Mouse (Mus musculus) NIH3T3 (cell line): ENCODE measurements around the gene Grn.
A peak's percentile ranks its signal among the peaks of the same experiment; 100 is the strongest.
"Not testable (repeated sequence)": the region's sequence is repeated elsewhere in the genome, so short reads cannot be mapped to it uniquely, and the experiment has no call there.

Experiments
- DNase-seq: peaks from one replicate; pipeline ENCODE4 v3.0.0-alpha.2; 2012; ENCODE audit warnings: low read depth

Gene Grn

DNA sequence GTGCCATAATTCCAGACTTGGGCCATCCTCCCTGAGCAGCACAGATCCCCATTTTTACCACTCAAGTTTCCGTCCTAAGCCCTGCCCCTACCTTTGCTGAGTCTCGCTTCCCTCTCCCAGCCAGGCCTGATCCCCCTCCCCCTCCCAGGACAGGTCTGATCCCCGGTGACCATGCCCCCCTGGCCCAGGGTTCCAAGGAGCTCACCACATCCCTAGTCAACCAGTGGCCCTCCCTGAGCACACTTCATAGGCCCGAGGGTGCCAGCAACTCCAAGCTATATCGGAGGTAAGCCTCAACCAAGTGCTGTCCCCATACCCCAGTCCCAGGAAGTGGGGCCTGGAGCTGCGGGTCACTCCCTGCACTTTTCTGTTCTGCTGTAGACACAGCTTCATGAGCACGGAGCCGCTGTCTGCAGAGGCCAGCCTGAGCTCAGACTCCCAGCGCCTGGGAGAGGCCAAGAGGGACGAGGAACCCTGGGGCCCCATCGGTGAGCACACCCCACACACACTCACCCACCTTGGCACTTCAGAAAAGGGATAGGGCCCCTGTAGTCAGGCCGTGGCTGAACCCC lies 29.5 kb upstream of the Grn start:
- DNase-seq, result no peak

DNA sequence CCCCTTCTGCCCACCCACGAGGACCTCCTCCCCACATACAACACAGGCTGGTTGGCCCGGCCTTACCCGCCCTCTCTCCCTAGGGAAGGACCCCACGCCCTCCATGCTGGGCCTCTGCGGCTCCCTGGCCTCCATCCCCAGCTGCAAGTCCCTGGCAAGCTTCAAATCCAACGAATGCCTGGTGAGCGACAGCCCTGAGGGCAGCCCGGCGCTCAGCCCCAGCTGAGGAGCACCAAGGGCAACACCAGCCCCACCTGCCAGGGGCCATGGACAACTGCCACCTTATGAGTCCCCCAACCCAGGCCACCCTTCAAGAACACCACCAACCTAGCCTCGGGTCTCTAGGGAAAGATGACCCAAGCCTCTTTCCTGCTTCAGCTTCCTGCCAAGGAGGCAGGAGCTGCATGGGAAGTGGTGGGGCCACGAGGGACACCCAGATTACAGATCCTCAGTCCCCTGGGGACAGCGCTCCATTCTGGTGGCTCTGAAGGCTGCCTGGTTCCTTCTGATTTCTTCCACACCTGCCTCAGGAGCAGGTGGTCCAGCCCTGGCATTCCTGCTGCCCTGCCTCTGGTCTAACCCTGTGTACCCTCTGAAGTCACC lies 28.1 kb upstream of the Grn start:
- DNase-seq, result no peak

DNA sequence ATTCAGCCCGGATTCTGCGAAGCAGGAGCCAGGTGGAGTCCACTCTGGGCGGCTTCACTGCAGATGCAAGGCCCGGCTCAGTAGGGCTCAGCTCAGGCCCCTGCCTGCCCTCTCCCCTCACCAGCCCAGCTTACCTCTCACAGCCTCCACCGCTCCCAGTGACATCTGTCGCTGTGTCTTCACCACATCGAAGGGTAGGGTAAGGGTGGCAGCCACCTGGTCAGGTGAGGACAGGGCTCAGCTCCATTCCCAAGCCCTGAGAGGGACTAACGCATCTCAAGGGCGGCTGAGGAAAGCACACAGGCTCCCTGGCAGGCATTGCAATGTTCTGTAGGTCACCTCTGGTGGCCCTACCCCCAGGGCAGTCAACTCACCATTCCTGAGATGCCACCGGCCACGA lies 26.5 kb upstream of the Grn start:
- no peak for DNase-seq

DNA sequence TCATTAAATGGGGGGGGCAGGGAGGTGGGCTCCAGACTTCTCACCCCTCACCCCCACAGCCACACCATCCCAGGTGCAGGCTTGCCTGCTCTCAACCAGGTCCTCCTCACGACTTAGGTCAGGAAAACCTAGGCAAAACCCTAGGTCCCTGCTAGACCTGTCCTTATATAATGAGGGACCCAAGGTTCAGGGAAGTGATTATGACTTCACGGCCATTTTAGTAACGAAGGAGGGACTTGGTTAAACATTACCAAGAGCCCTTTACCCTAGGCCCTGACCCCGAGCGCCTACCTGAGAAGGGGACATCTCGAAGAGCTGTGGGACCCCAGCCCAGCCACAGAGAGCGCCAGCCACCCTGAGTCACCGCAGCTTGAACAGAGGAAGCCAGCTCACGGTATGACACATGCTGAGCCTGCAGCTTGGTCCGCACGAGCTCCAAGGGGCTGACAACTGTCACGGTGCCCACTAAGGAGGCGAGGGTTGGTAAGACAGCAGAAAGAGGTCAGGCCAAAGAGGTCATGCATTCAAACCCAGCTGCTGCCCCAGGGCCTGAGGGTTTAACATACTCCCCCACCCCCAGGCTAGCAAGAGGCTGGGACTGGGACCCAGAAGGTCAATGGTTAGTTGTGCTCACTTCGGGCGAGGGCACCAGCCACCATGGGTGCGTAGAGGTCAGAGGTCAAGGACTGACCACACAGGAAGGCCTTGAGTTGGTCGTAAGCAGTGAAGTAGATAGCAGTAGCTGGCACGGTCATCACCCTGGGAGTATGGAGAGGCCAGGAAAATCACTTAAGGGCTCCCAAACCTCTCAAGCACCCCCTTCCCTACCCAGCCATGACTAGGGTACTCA lies 25.7 kb upstream of the Grn start:
- DNase-seq, result no peak

DNA sequence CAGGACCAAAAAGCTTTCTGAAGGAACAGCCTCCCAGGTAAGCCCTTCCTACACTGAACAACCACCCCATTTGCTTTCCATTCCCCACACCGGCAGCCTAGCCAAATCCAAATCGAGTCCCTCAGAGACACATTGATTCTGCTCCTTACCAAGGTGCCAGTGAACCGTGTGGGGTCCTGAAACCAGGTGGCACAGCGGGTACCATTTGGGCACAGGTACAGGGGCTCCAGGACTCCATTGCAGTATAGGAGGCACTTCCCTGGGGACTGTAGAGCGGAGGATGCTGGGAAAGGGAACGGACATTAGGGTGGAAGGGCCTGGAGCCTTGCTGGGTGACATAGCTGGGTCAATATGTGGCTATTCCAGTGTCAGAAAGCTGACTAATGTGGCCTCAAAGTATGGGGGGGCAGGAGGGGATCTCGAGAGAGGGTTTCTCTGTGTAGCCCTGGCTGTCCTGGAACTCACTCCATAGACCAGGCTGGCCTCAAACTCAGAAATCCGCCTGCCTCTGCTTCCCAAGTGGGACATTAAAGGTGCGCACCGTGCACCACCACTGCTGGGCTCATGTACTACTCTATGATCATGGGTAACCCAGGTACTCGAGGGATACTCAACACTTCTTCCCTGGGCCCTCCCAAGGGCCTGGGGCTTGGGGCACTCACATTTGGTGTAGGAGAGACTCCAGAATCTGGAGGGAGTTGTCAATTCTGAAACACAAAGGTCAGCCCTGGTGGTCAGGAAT lies 24.4 kb upstream of the Grn start:
- DNase-seq, result no peak

DNA sequence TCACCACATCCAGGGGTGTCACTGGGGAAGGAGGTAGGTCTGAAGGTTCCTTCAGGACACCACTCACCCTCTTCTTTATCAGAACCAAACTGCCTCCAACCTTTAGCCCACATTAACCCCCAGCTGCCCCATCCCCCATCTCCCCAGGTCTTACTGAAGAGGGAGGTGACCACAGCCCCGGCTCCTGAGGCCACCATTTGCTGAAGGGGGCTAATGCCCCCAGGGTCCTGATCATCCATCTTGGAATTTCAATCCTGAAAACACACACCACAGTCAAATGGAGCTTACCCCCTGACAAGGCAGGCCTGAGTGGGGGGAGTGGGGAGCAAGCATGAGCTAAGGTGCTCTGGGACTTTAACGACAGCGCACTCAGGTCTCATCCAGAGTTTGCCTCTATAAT lies 23.7 kb upstream of the Grn start:
- DNase-seq, result no peak

DNA sequence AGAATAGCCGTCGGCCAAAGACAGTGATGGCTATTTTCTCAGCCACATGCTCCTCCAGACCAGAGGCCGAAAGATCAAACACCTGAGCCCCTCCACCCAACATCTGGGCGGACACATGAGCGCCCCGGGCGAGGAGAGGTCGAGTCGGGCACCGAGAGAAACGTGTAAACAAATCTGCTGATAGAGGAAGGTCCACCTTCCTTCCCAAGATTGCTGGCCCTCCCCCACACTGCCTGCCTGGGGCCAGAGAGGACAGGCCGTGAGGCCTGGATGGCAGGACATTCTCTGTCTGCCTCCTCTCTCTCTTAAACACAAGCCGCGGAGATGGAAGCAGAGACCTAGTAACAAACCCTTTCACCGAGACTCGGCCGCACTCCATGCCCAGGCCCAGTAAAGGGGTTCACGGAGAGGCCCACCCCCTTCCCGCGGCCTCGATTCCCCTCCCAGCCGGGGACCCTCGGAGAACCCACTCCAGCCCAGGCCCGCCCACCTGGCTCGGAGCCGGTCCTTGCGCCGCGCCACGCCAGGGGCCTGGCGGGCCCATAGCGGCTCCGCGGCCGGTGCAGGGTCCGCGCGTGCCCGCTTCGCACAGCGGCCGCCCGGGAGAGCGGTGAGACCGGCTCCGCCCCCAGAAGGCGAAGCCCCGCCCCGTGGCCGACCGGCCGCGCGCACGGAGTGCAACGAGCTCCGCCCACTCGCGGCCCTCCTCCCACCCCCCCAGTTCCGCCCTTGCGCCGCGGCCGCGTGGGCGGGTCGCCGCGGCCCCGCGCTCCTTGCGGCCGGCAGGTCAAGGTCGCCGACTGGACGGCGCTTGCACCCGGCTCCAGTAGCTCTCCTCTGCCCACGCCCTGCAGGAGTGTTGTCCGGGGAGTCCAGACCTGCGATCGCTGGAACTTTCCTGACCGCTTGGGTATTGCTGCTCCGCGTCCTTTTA lies 22.9 kb upstream of the Grn start:
- DNase-seq, result peak; percentile 96

DNA sequence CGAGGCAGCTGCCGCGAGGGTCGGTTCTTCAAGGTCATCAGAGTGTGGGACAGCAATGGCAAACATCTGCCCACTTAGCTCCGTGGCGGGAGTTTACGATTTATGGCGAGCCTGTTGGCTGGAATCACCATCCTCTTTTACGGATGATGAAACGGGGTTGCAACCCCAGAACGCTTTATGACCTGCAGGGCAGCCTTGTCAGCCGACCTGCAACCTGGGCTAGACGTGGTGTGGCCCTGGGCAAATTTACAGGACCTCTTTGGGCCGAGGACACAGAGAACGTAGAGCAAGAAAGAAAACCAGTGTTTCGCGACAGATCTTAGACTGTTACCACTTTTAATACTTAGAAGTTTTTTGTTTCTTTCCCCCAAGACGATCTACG lies 22.3 kb upstream of the Grn start, which contains the start of gene Slc25a39:
TSS of gene Slc25a39 (minus strand) at position 113 of the 382 bp plus-strand sequence.
- no peak for DNase-seq

DNA sequence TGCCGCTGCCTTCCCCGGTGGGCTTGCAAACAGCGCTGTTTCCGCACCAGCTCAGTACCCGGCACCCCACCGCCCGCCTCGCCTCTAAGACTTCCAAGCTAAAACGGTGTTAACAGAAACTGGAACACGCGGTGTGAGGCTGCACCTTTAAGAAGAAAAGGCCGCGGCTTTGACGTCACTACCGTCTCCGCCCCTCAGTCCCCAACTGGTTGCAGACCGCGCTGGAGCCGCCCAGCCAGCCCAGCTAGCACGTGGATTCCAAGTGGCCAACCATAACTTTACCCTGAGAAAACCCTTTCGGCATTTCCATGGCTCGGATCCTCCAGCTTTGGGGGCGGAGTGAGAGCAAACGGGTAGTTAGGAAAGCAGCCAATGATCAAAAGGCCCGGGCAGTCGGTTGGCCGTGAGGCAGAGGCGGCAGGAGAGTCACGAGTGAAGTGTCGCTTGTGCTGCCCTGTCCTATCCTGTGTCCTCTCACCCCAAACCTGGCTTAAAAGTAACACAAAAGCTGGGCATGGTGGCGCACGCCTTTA lies 21.7 kb upstream of the Grn start:
- peak; percentile 99 for DNase-seq

DNA sequence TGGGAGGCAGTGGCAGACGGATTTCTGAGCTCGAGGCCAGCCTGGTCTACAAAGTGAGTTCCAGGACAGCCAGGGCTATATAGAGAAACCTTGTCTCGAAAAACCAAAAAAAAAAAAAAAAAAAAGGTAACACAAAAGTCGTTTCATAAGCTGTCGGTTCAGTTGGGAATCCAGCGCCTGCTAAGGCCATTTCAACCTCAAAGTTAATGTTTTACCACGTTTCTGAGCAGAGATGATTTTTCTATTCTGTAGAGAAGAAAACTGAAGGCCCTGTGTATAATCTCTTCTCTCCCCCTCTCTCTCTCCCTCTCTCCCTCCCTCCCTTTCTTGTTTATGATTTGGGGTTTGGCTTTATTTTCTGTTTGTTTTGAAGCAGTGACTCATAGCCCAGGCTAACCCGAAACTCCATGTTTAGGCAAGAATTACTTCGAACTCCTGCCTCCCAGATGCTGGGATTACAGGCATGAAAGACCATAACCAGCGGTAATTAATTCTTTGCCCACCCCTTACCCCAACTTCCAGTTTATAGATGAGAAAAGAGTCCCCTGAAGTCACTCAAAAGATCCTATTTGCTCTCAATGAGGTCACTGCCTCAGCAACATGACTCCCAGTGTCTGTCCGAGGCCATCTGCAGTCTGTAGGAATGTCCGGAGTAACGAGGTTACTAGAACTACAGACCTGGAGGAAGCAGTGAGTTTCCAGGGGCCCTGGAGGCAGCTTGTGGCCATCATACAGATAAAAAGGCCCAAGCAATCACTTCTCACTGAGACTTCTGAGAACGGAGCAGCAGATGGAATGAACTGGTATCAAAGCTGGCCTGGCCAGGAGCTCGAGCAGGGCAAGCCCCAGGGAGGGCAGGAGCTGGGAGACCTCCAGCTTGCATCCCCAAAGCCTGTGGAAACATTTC lies 21.0 kb upstream of the Grn start:
- DNase-seq, result no peak

DNA sequence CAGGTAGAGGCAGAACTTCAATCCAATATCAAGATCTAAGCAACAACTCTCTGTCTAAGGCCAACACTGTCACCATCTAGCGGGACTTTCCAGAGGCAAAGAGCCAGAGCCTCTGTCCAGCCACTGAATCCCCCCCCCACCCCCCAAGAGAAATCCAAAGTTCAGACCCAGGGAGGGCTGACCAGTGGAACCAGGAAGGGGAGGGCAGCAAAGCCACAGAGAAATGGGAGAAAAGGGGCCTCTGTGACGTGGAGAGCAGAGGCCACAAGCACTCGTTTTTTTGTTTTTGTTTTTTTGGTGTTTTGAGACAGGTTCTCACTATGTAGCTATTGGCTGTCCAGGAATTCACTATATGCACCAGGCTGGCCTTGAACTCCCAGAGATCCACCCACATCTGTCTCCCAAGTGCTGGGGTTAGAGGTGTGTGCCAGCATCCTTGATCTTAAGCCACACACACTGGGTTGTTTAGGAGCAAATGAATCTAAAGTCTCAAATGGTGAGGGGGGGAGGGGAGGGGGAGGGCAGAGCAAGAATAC lies 20.3 kb upstream of the Grn start:
- no peak for DNase-seq

DNA sequence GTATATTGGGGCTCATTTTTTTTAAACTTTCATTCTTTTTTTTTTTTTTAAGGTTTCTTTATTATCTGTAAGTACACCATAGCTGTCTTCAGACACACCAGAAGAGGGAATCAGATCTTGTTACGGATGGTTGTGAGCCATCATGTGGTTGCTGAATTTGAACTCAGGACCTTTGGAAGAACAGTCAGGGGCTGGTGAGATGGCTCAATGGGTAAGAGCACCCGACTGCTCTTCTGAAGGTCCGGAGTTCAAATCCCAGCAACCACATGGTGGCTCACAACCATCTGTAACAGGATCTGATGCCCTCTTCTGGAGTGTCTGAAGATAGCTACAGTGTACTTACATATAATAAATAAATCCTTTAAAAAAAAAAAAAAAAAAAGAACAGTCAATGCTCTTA lies 19.8 kb upstream of the Grn start:
- not testable (repeated sequence) for DNase-seq

DNA sequence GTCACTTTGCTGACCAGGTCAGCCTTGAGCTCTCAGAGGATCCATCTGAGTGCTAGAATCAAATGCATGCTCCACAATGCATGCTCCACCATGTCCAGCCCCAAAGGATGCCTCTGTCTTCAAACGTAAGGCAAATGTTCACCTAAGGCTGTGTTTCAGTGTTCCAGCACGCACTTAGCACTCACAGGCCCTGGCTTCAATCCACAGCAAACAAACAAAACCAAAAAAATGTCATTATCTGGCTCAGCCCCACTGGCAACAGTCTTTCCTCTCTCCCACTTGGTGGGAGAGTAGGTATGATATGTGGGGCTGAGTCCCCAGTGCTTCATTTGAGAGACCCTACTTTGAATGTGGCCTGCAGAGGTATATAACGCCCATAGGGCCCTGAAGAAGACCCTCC lies 19.1 kb upstream of the Grn start:
- DNase-seq, result peak; percentile 70

DNA sequence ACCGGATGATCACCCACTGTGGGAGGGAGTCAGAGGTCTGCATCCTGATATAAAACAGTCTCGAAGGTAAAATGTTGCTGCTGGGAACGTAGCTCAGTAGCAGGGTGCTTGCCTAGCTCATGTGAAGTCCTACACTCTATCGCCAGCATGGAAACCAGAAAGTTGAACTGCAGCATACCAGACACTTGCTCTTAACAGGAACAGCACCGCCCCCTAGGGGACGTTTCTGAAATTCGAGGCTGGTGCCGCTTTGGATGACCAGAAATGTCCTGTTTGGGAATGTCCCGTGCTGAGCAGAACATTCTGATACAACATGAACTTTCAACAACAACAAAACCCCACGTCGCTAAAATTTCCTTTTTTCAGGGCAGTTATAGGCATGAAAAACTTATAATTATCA lies 18.4 kb upstream of the Grn start:
- peak; percentile 97 for DNase-seq

DNA sequence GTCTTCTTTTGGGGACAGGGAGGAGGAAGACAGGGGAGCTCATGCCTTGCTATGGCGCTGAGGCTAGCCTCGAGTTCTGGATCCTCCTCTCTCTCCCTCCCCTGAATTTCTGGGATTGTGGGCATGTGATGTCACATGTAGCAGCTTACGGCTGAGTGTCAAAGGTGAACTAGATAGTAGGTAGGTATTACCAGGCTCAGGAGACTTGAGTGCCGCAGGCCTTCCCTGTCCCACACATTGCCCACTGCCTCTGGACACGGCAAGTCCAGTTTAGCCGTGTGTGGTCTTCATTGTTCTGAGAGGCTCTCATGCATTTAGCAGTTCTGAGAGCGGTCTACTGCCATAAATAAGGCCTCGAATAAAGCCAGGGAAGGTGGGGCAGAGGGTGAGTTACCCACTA lies 17.1 kb upstream of the Grn start:
- no peak for DNase-seq

DNA sequence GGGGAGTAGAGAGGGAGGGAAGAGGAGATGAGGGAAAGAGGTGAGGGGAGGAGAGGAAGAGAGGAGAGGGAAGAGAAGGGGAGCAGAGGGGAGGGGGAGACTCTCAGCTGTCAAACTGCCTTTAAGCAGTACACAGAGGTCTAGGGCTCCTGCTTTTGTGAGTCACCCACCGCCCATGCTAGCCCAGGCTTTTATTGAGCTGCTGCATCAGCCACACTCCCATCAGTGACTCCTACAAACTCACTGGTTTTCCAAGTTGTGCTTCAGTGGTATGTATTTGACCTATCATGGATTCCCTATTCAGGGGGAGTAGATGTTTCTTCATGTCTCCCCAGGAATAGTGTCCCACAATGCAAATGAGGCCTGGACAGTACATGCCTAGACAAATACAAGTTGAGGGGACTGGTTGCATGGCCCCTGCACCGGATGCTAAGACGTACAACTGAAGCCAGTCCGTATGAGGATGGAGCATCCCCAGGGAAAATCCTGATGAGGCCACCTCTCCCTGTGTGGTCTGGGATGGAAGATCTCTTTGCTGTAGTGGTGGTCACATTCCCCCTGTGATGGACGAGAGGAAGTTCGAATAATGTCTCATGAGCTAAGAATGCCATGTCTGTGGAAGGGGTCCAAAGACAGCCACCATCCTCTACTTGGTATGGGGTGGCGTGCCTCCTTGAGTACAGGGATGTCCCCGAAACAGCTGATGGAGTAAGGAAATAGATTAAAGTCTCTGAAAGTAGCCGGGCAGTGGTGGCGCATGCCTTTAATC lies 14.9 kb upstream of the Grn start:
- DNase-seq, result no peak

DNA sequence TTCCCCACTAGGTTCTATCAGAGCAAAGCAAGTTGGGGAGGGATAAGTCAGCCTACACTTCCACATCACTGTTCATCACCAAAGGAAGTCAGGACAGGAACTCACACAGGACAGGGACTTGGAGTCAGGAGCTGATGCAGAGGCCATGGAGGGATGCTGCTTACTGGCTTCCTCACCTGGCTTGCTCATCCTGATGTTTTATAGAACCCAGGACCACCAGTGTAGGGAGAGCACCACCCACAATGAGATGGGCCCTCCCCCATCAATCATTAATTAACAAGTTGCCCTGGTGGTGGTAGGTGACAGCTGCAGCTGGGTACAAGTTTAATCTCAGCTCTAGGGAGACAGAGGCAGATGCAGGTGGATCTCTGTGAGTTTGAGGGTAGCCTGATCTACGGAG lies 13.0 kb upstream of the Grn start:
- no peak for DNase-seq

DNA sequence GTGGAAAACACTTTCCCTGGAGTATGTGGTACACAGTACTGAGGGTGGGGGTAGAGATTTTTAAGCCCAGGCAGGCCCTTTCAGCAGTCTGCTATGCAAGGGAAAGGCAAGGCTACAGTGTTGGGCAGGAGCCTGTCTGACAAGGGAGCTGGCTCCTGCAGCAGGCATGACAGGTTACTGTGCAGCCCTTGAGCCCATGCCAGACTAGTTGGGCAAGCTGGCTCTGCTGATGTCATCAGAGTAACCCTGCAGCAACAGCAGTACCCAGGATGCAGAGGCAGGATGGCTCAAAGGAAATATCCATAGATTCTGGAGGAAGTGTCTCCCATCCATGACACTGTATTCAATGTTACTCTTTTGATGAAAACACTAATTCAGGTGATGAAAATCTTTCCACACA lies 11.2 kb upstream of the Grn start:
- peak; percentile 57 for DNase-seq

DNA sequence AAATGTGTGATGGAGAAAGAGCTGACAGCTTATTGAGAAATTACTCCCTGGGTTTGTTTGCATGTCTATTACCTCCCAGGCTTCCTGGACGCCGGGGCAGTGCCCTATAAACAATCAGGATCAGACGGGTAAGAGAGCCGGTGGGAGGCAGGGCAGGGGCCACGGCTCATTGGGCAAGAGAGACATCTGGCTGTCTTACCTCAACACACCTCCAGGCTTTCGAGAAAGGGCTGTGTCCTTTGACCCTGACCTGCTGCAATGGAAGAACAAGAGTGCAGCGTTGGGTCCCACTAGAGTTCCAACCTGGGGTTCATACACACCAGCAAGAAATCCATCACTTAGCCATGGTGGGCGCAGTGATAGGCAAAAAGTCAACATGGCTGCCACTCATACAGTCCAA lies 8.6 kb upstream of the Grn start:
- no peak for DNase-seq
